Mouse (Mus musculus) cerebellum, adult 11 months (tissue): ENCODE data around the gene Mosmo.

Experiments used
- DNase-seq: peaks from one replicate; pipeline ENCODE4 v3.0.0; 2022

The Mosmo gene

GRCm38 (mm10) chr7:120677001-120677643, at the start of gene Mosmo:
TSS of gene Mosmo (plus strand) at chr7:120677618.
- peak; percentile 64 for DNase-seq

GRCm38 (mm10) chr7:120632518-120632917, 44.9 kb upstream of the Mosmo start:
- no peak for DNase-seq

- DNase-seq = no peak
Observed at GRCm38 (mm10) chr7:120634301-120634700, 43.1 kb upstream of the Mosmo start.

GRCm38 (mm10) chr7:120634711-120635361, 42.6 kb upstream of the Mosmo start, which contains the start of gene Uqcrc2:
TSS of gene Uqcrc2 (plus strand) at chr7:120635176.
- peak; percentile 76 for DNase-seq

- DNase-seq = no peak
Observed at GRCm38 (mm10) chr7:120635362-120635781, 42.0 kb upstream of the Mosmo start.

GRCm38 (mm10) chr7:120635821-120636220, 41.6 kb upstream of the Mosmo start:
- DNase-seq = no peak

- DNase-seq = no peak
Observed at GRCm38 (mm10) chr7:120643217-120643616, 34.2 kb upstream of the Mosmo start.

GRCm38 (mm10) chr7:120647849-120648248, 29.6 kb upstream of the Mosmo start:
- no peak for DNase-seq

GRCm38 (mm10) chr7:120662079-120662478, 15.3 kb upstream of the Mosmo start:
- no peak for DNase-seq

GRCm38 (mm10) chr7:120670153-120670875, 7.1 kb upstream of the Mosmo start, which contains the start of gene Pdzd9:
TSS of gene Pdzd9 (minus strand) at chr7:120670343.
- peak; percentile 53 for DNase-seq

- no peak for DNase-seq
Observed at GRCm38 (mm10) chr7:120671271-120671670, 6.1 kb upstream of the Mosmo start.

- DNase-seq = peak; percentile 45
Observed at GRCm38 (mm10) chr7:120677764-120678531, 530 bp downstream of the Mosmo start.

GRCm38 (mm10) chr7:120679023-120679422, 1.6 kb downstream of the Mosmo start:
- DNase-seq = no peak

- no peak for DNase-seq
Observed at GRCm38 (mm10) chr7:120682002-120682401, 4.6 kb downstream of the Mosmo start.

- no peak for DNase-seq
Observed at GRCm38 (mm10) chr7:120684731-120685161, 7.3 kb downstream of the Mosmo start.

- DNase-seq = no peak
Observed at GRCm38 (mm10) chr7:120685227-120685626, 7.8 kb downstream of the Mosmo start.

- no peak for DNase-seq
Observed at GRCm38 (mm10) chr7:120690634-120691033, 13.2 kb downstream of the Mosmo start.

GRCm38 (mm10) chr7:120693831-120694375, 16.5 kb downstream of the Mosmo start:
- no peak for DNase-seq

- DNase-seq = no peak
Observed at GRCm38 (mm10) chr7:120695196-120695595, 17.8 kb downstream of the Mosmo start.

GRCm38 (mm10) chr7:120695641-120696040, 18.2 kb downstream of the Mosmo start:
- DNase-seq = no peak

GRCm38 (mm10) chr7:120696331-120696730, 18.9 kb downstream of the Mosmo start:
- DNase-seq = no peak

GRCm38 (mm10) chr7:120699586-120699985, 22.2 kb downstream of the Mosmo start:
- DNase-seq = no peak

GRCm38 (mm10) chr7:120703888-120704287, 26.5 kb downstream of the Mosmo start:
- DNase-seq = no peak
